Mouse (Mus musculus): ENCODE results near the gene Gm8882. TPM values are rescaled to one million over a fixed set of nuclear protein-coding genes. Genes with fewer than 3 reads are reported as not detected.
"Not testable (repeated sequence)": the region's sequence is repeated elsewhere in the genome, so short reads cannot be mapped to it uniquely, and the experiment has no call there.

Gene Gm8882
- not detected in 2 replicates for polyA plus RNA-seq (2015; fragmentation: Nextera tagmentation; extraction: Ambion mirVana)

- not testable (repeated sequence) for H3K9ac ChIP-seq (ENCODE audit: low read depth, low read length); H3K36me3 ChIP-seq (ENCODE audit: control insufficient read depth, insufficient read depth, low read length); H3K4me3 ChIP-seq (ENCODE audit: low read length); H3K4me1 ChIP-seq (ENCODE audit: control insufficient read depth, insufficient read depth, low read length); ATAC-seq; H3K27ac ChIP-seq (ENCODE audit: low read length); H3K27me3 ChIP-seq (replicated peaks; ENCODE audit: control insufficient read depth, insufficient read depth, low read length); H3K4me2 ChIP-seq (ENCODE audit: low read depth, low read length); H3K9me3 ChIP-seq (ENCODE audit: control insufficient read depth, low read length)
- 85% methylated on average over 1 of the region's 1 CpGs for WGBS
Measured at GRCm38 (mm10) chr6:132364034-132364433, at the start of gene Gm8882. Gene Gm8882, minus strand, starts transcription at chr6:132364134.

- not testable (repeated sequence) for H3K27me3 ChIP-seq (replicated peaks; ENCODE audit: control insufficient read depth, insufficient read depth, low read length); H3K27ac ChIP-seq (ENCODE audit: low read length); H3K4me1 ChIP-seq (ENCODE audit: control insufficient read depth, insufficient read depth, low read length); H3K4me2 ChIP-seq (ENCODE audit: low read depth, low read length); H3K36me3 ChIP-seq (ENCODE audit: control insufficient read depth, insufficient read depth, low read length); H3K9ac ChIP-seq (ENCODE audit: low read depth, low read length); H3K9me3 ChIP-seq (ENCODE audit: control insufficient read depth, low read length); ATAC-seq; H3K4me3 ChIP-seq (ENCODE audit: low read length)
Measured at GRCm38 (mm10) chr6:132314657-132315056, 49.3 kb downstream of the Gm8882 start, which contains the start of gene Prpmp5. Gene Prpmp5, minus strand, starts transcription at chr6:132314757.

Other genes starting within 250 kb of the Gm8882 start
- not detected in 2 replicates for gene Prb1, start 153.6 kb downstream of the Gm8882 start, polyA plus RNA-seq (2015; fragmentation: Nextera tagmentation; extraction: Ambion mirVana)
- gene Prpmp5, start 49.4 kb downstream of the Gm8882 start, polyA plus RNA-seq (2015; fragmentation: Nextera tagmentation; extraction: Ambion mirVana), result not detected in 2 replicates
- gene Prh1, start 205.7 kb upstream of the Gm8882 start, polyA plus RNA-seq (2015; fragmentation: Nextera tagmentation; extraction: Ambion mirVana), result not detected in 2 replicates
- gene Prp2, start 231.8 kb upstream of the Gm8882 start, polyA plus RNA-seq (2015; fragmentation: Nextera tagmentation; extraction: Ambion mirVana), result not detected in 2 replicates